Mouse (Mus musculus) neutrophil, adult 5-6 weeks (primary cell): ENCODE data around the gene Rps6kc1. TPM values are rescaled to one million over a fixed set of nuclear protein-coding genes. Genes with fewer than 3 reads are reported as not detected.

Experiments used
- ATAC-seq: fragments of 151-379, 151-347 bp; 2 replicates; pipeline ENCODE4 v1.8.0; 2017; ENCODE audit warnings: mild to moderate bottlenecking, moderate TSS enrichment; ENCODE audit not compliant: insufficient number of reproducible peaks, poor library complexity, low FRiP score, severe bottlenecking; ENCODE audit errors: extremely low read depth
- total RNA-seq: library from RNA; stranded (forward); fragments of 200-1000 nt; gene quantifications from 2 replicates; pipeline ENCODE4 v1.2.3, GENCODE M21; 2017

The Rps6kc1 gene
- total RNA-seq, 1 experiment from 2014 or later, result 11.5 TPM

DNA sequence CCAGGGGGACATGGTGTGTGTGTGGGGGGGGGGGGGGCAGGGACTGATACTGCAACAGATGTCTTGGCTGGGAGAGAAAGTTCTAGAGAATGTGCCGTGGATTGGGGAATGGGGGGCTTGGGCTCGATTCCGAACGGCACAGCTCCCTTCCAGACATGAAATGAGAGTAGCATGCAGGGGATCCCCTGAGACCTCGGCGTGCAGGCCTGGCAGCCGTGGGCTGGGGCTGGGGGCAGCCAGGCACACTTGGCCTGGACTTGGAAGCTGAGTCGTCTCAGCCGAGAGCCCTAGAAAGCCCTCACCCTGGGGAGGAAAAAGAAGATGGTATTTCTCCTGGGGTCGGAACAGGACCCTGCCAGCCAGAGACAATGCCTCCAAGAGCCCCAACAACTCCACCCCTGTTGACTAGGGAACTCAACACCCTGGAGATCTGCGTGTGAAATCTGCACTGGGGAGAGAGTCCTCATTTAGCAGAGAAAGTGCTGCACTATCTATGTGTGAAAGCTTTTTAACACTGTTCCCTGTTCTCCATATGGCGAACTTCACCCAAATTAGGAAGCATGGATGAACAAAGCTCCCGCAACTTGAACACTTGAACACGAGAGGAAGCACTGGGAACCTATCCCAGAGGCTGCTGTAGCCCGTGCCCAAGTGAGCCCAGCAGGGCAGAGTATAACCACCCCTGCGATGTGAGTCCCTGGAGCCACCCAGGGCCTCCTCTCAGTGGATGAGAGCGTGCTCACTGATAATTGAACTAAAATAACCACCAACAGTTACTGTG lies 251.7 kb downstream of the Rps6kc1 start:
- ATAC-seq, result no peak

DNA sequence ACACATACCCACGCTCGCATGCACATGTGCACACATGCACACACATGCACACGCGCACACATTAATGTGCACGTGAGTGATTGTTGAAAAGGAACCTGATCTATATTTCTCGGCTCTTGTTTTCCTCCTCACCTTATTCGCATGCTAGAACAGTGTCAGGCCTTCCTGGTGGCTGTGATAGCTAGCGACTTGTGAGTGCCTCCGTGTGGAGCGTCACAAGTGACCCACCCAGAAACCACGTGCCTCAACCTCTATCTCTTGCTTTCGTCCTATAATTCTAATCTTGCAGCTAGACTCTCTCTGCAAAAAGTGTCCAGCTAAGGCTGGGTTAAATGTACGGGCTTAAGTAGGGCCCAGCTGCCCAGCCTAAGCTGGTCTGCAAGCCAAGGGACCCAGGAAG lies 253.3 kb downstream of the Rps6kc1 start:
- no peak for ATAC-seq

DNA sequence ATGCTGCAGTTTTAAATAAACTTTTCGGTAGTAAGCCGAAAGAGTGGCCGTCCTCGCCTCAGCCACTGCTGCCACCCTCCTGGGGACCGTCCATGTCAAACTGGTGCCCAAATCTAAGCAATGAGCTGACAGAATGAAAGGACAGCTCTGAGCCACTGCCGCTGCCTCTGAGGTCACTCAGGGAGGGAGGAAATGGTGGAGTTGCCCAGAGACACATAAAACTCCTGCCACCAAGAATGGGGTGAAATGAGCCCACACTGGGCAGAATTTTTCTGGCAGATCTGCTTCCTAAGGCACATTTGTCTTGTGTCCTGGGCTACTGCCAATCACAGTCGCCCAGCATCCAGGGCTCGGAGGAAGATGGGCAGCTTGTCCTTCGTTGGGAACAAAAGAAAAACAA lies 255.5 kb downstream of the Rps6kc1 start:
- no peak for ATAC-seq

GRCm38 (mm10) chr1:190655651-190656050 lies 255.9 kb downstream of the Rps6kc1 start:
- ATAC-seq, result no peak

GRCm38 (mm10) chr1:190655081-190655480 lies 256.5 kb downstream of the Rps6kc1 start:
- no peak for ATAC-seq

GRCm38 (mm10) chr1:190654694-190655001 lies 256.9 kb downstream of the Rps6kc1 start:
- no peak for ATAC-seq

GRCm38 (mm10) chr1:190653989-190654693 lies 257.4 kb downstream of the Rps6kc1 start:
- no peak for ATAC-seq

DNA sequence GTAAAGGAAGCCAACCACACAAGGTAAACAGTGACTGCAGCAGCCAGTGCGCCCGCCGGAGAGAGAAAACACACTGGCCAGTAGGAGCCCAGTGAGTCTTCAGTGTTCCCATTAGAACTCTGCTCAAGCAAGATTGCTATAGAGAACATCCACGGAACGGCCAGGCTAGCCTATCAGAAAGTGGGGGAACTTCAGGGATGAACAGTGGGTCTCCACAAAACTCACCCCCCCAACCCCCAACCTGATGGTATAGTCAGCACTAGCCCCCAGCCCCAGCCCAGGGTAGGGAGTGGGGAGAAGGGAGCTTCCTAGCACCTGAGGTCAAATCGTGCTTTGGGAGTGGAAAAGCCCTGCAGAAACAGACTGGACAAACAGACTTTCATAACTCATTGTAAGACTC lies 258.5 kb downstream of the Rps6kc1 start:
- no peak for ATAC-seq

Other genes with a start within 250 kb of the Rps6kc1 start
- gene Angel2, start 13.3 kb upstream of the Rps6kc1 start, total RNA-seq, result 53.8 and 62.5 TPM in 2 replicates
- 0.23 TPM in 1 of 2 replicates, not detected in the other for gene Vash2, start 67.5 kb upstream of the Rps6kc1 start, total RNA-seq
- 48.7 and 55.7 TPM in 2 replicates for gene Flvcr1, start 114.4 kb upstream of the Rps6kc1 start, total RNA-seq
- gene Spata45, start 124.9 kb upstream of the Rps6kc1 start, total RNA-seq, result not detected in 2 replicates
- 10.2 and 12.6 TPM in 2 replicates for gene Tatdn3, start 151.2 kb upstream of the Rps6kc1 start, total RNA-seq
- 0.93 and 1.4 TPM in 2 replicates for gene Nsl1, start 151.2 kb upstream of the Rps6kc1 start, total RNA-seq
- gene Batf3, start 186.1 kb upstream of the Rps6kc1 start, total RNA-seq, result 1.7 and 3.1 TPM in 2 replicates